Mouse (Mus musculus) layer of hippocampus, adult 11-12 months (tissue): ENCODE data around the gene Ank3.

Experiments
- DNase-seq: peaks from one replicate; pipeline ENCODE4 v3.0.0; 2022; ENCODE audit warnings: low spot score

The Ank3 gene

GRCm38 (mm10) chr10:69777736-69778135 is 379.2 kb downstream of the Ank3 start:
- no peak for DNase-seq

GRCm38 (mm10) chr10:69779246-69779645 is 380.7 kb downstream of the Ank3 start:
- DNase-seq, result no peak

GRCm38 (mm10) chr10:69781491-69781890 is 382.9 kb downstream of the Ank3 start:
- peak; percentile 71 for DNase-seq

DNA sequence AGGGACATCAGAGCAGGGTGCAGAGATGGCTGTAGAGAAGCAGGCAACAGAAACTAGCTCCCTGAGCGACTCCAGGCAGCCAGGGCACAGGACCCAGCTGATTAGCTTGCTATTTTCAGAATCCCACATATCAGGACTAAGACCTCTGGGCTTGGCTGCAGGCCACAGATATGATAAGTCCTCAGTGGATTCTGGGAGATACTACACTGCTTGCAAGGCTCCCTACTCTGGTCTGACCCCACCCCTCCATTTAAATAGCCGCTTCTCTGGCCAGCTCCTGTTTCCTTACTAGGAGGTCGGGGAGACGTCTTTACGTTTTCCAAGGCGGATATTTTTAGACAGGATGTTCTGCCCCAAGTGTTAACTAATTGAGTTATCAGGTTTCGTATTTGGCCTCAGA is 386.7 kb downstream of the Ank3 start:
- DNase-seq, result no peak

- DNase-seq, result no peak
Measured at GRCm38 (mm10) chr10:69785692-69786091, 387.1 kb downstream of the Ank3 start.

GRCm38 (mm10) chr10:69786220-69786993 is 387.8 kb downstream of the Ank3 start:
- no peak for DNase-seq

- DNase-seq, result no peak
Measured at GRCm38 (mm10) chr10:69787379-69787778, 388.8 kb downstream of the Ank3 start.

- no peak for DNase-seq
Measured at GRCm38 (mm10) chr10:69790606-69791005, 392.0 kb downstream of the Ank3 start.

GRCm38 (mm10) chr10:69791951-69792350 is 393.4 kb downstream of the Ank3 start:
- DNase-seq, result no peak

GRCm38 (mm10) chr10:69792400-69792799 is 393.8 kb downstream of the Ank3 start:
- peak; percentile 45 for DNase-seq

DNA sequence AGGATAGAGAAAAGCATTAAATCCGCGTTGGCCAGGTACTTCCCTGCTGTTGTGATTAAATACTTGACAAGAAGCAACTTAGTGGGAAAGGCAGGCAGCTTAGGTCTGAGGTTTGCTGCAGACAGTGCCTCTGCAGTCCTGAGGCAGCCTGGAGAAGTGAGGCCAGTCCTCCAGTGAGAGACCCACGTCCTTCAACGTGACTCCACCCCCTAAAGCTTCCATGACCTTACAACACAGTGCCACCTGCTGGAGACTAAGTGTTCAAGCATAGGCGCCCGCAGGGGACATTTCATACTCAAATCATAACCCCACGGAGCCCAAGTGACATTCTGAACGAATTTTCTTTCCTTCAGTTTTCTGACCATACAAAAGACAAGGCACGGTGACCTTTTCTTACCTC is 394.5 kb downstream of the Ank3 start:
- DNase-seq, result peak; percentile 54

- DNase-seq, result no peak
Measured at GRCm38 (mm10) chr10:69795656-69796055, 397.1 kb downstream of the Ank3 start.

DNA sequence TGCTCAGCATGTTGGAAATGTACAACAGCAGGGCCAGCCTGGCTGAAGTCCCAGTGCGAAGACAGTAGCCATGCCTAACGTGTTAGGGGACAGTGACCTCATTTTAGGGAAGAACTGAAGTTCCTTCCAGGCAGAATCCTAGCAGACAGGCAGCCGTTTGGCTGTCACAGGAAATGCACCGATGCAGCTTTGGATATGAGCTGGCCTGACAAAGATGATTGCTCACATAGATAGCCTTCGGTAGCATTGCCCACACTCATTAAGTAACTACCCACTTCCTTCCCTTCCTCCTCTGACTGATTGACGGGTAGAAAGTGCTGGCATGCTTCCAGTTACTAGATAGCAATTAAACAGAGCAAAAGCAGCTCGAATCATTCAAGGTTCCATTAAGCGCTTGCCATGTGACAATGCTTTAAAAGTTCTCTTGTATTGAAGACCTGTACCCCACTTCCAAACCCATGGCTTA is 397.9 kb downstream of the Ank3 start:
- no peak for DNase-seq

- DNase-seq, result peak; percentile 64
Measured at GRCm38 (mm10) chr10:69803135-69803756, 404.7 kb downstream of the Ank3 start.

DNA sequence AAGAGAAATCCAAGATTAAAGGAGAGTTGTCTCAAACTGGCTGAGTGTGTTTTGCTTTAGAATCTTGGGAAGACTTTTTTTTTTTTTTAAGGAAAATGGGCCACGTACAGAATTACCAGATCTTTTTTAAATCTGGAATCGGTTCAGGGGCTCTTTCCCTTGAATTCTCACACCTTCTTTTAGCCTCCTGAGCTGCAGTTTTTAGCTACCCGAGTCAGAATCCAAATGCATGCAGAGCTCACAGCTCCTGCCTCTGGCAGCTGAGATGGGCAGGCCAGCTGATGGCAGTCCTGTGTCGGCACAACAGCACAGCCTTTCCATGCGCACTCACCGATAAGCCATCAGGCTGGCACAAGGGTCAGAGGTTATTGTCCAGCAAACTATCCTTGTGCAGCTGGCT is 406.0 kb downstream of the Ank3 start:
- no peak for DNase-seq

DNA sequence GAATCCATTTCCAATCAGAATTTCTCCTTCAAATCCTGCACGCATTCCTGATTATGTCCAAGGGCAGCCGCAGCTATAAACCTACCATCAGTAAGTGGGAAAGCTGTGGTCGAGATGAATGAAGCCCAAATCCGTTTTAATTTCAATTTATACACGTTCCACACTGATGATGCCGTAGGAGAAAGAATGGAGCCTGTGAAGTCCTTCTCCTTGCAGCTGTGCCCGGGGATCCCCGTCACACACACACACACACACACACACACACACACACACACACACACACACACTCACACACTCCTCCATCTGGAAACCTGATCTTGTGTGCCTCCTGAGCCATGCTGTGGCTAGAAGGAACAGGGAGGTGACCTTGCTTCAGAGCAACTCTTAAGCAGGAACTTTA is 412.2 kb downstream of the Ank3 start:
- no peak for DNase-seq

GRCm38 (mm10) chr10:69813823-69814522 is 415.4 kb downstream of the Ank3 start:
- no peak for DNase-seq

- peak; percentile 53 for DNase-seq
Measured at GRCm38 (mm10) chr10:69821245-69821644, 422.7 kb downstream of the Ank3 start.

DNA sequence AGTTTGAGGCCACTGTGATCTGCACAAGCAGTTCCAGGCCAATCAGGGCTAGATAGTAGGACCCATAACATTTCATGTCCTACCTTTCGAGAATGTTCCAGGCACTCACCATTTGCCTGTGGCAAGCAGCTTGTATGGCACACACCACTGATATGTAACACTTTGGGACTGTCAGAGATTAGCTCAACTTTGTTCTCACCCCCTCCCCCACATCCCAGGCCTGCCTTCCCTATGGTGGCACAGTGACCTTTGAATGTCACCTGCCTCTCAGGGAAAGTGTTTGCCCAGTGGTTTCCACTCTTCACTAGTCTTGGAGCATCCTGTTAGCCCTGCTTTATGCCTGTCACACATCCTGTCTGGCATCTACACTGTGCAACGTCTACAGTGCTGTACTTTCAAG is 430.2 kb downstream of the Ank3 start:
- DNase-seq, result no peak

DNA sequence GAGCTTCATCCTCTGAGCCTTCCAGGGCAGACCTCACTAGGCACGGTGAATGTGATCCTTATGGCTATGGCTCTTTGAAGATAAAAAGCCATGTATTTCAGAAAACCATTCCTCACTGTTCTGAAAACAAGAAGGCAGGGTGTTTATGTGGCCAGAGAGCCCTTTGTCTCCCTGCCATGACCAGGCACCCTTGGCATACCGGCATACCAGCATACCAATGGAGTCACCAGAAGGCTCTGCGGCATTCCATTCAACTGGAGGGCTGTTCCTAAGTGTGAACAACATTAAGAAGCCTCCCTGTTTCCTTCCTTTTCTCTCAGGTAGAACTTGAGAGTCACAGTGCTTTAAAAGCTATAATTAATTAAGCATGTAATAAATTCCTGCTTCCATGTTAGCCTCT is 430.7 kb downstream of the Ank3 start:
- DNase-seq, result no peak

DNA sequence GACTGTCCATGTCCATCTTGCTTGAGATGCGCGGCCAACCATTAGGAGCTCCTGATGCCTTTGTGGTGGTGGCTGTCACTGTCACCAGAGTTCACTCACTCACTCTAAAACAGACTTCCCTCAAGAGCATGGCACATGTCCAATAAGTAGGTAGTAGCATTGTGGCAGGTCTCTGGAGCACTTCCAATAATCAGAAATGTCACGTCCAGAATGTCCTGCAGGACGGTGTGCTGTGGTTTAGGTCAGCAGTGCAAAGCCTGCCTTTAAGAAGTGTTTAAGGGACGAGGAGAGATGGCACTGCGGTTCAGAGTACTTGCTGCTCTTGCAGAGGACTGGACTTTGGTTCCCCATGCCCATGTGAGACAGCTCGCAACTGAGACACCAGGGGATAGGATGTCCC is 433.0 kb downstream of the Ank3 start:
- DNase-seq, result no peak

GRCm38 (mm10) chr10:69832241-69832640 is 433.7 kb downstream of the Ank3 start:
- DNase-seq, result no peak

GRCm38 (mm10) chr10:69832822-69833221 is 434.2 kb downstream of the Ank3 start:
- no peak for DNase-seq
